Mouse (Mus musculus) kidney, adult 2 months (tissue): ENCODE results near the gene Sycp2l. TPM values are rescaled to one million over a fixed set of nuclear protein-coding genes. Genes with fewer than 3 reads are reported as not detected.
A peak's percentile ranks its signal among the peaks of the same experiment; 100 is the strongest.

Experiments
- DNase-seq: peaks from one replicate; pipeline ENCODE4 v3.0.0; 2021
- H3K27ac ChIP-seq: fragments of 200-500 bp; 2 replicates; pipeline ENCODE4 v1.5.1; 2012; ENCODE audit warnings: low read depth, low read length, control low read depth, inconsistent platforms; ENCODE audit not compliant: insufficient read depth
- H3K27me3 ChIP-seq: fragments of 200-500 bp; replicated peaks from 2 replicates; pipeline ENCODE4 v1.6.1; 2012; ENCODE audit warnings: mild to moderate bottlenecking, moderate library complexity, low read length, inconsistent platforms; ENCODE audit not compliant: control insufficient read depth, insufficient read depth
- H3K36me3 ChIP-seq: fragments of 200-500 bp; 2 replicates; pipeline ENCODE4 v1.6.1; 2012; ENCODE audit warnings: mild to moderate bottlenecking, moderate library complexity, low read length, inconsistent platforms; ENCODE audit not compliant: control insufficient read depth, insufficient read depth
- H3K4me1 ChIP-seq: fragments of 200-500 bp; 2 replicates; pipeline ENCODE4 v1.6.1; 2011; ENCODE audit warnings: low read length; ENCODE audit not compliant: control insufficient read depth, insufficient read depth
- H3K4me3 ChIP-seq: fragments of 200-500 bp; 2 replicates; pipeline ENCODE4 v1.5.1; 2011; ENCODE audit warnings: mild to moderate bottlenecking, low read depth, low read length, control low read depth; ENCODE audit not compliant: insufficient read depth
- CTCF ChIP-seq: fragments of 200-500 bp; conservative IDR thresholded peaks from 2 replicates; pipeline ENCODE4 v1.5.1; 2011; ENCODE audit warnings: low read depth, mild to moderate bottlenecking, control low read depth, low read length, moderate library complexity, mixed read lengths; ENCODE audit not compliant: insufficient read depth, insufficient read length
- POLR2A ChIP-seq: fragments of 200-500 bp; IDR thresholded peaks from one replicate; pipeline ENCODE4 v1.6.1; 2011; ENCODE audit warnings: low read depth, low read length, control low read depth
- WGBS: fragments of 180-500 bp; shearing (Covaris S2); methylation state at CpG from one replicate; pipeline ENCODE4 v1.1.7; 2018; 5-methylcytosine and 5-hydroxymethylcytosine counted together
- polyA plus RNA-seq: library from polyadenylated mRNA; depleted of rRNA; stranded (reverse); fragments of >200 nt; gene quantifications from 2 replicates; pipeline ENCODE4 v1.2.3, GENCODE M21; 2012; rRNA removed

Sycp2l gene
- polyA plus RNA-seq: not detected in 2 replicates

DNA sequence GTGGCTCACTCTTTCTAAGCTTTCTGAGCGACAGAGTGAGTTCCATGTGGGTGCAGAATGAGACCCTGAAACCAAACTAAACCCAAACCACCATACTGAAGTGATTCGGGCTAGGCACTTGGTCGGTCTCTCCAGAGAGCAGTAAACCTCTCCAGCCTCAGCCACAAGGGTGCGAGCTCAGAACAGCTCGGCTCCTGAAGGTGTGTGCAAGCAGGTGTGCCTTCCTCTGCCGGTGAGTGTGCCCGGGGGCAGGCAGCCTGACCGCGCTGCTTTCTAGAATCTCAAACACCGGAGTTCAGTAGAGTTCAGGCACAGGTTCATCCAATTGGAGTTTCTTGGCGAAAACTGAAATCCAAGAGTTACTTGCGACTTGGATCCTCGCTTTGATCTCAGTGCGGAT, at the start of gene Sycp2l:
Sycp2l (plus strand) TSS at position 368 of the 400 bp plus-strand sequence.
- Histone ChIP-seq H3K27ac (no peak within 1 kb of the TSS), H3K27me3 (no peaks in the 10 kb centered on the region; the same call in 1 of the 2 replicates), H3K4me3 (no peak within 1 kb of the TSS), H3K4me1 (no peaks in the 10 kb centered on the region), H3K36me3 (no peaks in the 10 kb centered on the region)
- TF ChIP-seq POLR2A (no peak), CTCF (no peak)
- WGBS: 21% methylated on average over 14 of the region's 14 CpGs
- no peak for DNase-seq

GRCm38 (mm10) chr13:41067618-41068017, 46.5 kb upstream of the Sycp2l start:
- Histone ChIP-seq H3K4me3 (no peak overlapping the region), H3K36me3 (no peaks in the 10 kb centered on the region), H3K27ac (no peak overlapping the region), H3K27me3 (no peaks in the 10 kb centered on the region), H3K4me1 (no peaks in the 10 kb centered on the region)
- WGBS: 94% methylated on average over 4 of the region's 4 CpGs
- no peak for DNase-seq
- no peak for TF ChIP-seq POLR2A
- TF ChIP-seq CTCF: no peak

DNA sequence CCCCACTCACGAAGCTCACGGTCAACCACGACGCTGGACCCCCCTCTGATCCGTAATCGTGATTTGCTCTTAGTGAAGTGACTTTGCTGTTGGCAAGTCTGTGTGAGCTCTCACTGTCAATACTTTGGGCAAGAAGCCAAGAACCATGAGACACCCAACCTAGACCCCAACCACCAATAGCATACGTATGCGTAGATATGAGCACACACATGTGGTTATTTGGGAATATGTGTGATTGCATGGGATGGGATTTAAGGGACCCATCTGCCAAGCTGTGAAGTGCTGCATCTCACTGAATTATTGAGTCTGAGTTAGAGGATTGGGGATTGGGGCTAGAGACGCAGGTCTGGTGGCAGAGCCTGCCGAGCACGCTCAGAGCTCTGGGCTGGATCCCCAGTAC, 42.5 kb upstream of the Sycp2l start:
- 91% methylated on average over 11 of the region's 11 CpGs for WGBS
- no peak overlapping the region for H3K4me3 ChIP-seq

GRCm38 (mm10) chr13:41073819-41074218, 40.3 kb upstream of the Sycp2l start:
- DNase-seq: no peak
- TF ChIP-seq POLR2A (no peak), CTCF (no peak)
- Histone ChIP-seq H3K36me3 (no peaks in the 10 kb centered on the region), H3K27me3 (no peaks in the 10 kb centered on the region), H3K4me3 (no peak overlapping the region), H3K4me1 (no peaks in the 10 kb centered on the region), H3K27ac (no peak overlapping the region)
- WGBS: 83% methylated on average over 5 of the region's 5 CpGs

More for the DNA sequence above, 42.5 kb upstream of the Sycp2l start:
- Histone ChIP-seq H3K4me1 (no peaks in the 10 kb centered on the region), H3K27ac (no peak overlapping the region), H3K36me3 (no peaks in the 10 kb centered on the region), H3K27me3 (no peaks in the 10 kb centered on the region)
- TF ChIP-seq POLR2A: no peak
- DNase-seq: no peak

- WGBS: 77% methylated on average over 9 of the region's 9 CpGs
- no peaks in the 10 kb centered on the region for H3K4me1 ChIP-seq
- DNase-seq: no peak
- no peaks in the 10 kb centered on the region for H3K36me3 ChIP-seq
- H3K27ac ChIP-seq: no peak overlapping the region
- H3K4me3 ChIP-seq: no peak overlapping the region
- H3K27me3 ChIP-seq: no peaks in the 10 kb centered on the region
- TF ChIP-seq CTCF (no peak), POLR2A (no peak)
Measured at GRCm38 (mm10) chr13:41077921-41078320, 36.2 kb upstream of the Sycp2l start.

- no peak overlapping the region for H3K27ac ChIP-seq
- H3K36me3 ChIP-seq: no peaks in the 10 kb centered on the region
- no peak for TF ChIP-seq POLR2A
- no peak for TF ChIP-seq CTCF
- H3K27me3 ChIP-seq: no peaks in the 10 kb centered on the region
- H3K4me3 ChIP-seq: no peak overlapping the region
- no peaks in the 10 kb centered on the region for H3K4me1 ChIP-seq
- DNase-seq: no peak
- WGBS: 12% methylated on average over 24 of the region's 24 CpGs
Measured at GRCm38 (mm10) chr13:41078690-41079420, 35.3 kb upstream of the Sycp2l start.

DNA sequence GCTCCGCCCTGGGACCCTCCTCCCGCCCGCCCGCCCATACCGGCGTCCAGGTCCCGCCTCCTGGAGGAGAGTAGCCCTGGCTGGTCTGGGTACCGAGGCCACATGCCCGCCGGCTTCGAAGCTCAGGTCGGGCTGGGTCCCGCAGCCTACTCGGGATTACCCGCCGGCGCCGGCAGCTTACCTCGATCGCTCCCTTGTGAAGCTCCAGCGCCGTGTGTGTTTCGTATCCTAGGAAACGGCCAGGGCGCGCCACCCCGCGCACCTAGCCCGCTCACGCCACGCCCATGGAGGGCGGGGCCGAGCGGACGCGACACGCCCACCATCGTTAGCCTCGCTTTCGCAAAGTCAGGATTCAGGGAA, 34.7 kb upstream of the Sycp2l start, which contains the start of gene Mak:
Mak (minus strand) TSS at position 286 of the 360 bp plus-strand sequence.
- H3K27me3 ChIP-seq: no peaks in the 10 kb centered on the region
- no peaks in the 10 kb centered on the region for H3K4me1 ChIP-seq
- H3K4me3 ChIP-seq: peak within 1 kb of the TSS; percentile 29; the same call in 1 of the 2 replicates
- peak; percentile 80 for DNase-seq
- TF ChIP-seq POLR2A (no peak), CTCF (no peak)
- WGBS: 2% methylated on average over 35 of the region's 40 CpGs
- no peaks in the 10 kb centered on the region for H3K36me3 ChIP-seq
- H3K27ac ChIP-seq: no peak within 1 kb of the TSS

GRCm38 (mm10) chr13:41079859-41080258, 34.2 kb upstream of the Sycp2l start:
- no peak overlapping the region for H3K4me3 ChIP-seq
- no peaks in the 10 kb centered on the region for H3K27me3 ChIP-seq
- WGBS: 56% methylated on average over 5 of the region's 5 CpGs

More at GRCm38 (mm10) chr13:41079859-41080258, 34.2 kb upstream of the Sycp2l start:
- no peaks in the 10 kb centered on the region for H3K36me3 ChIP-seq
- no peak for DNase-seq
- no peak overlapping the region for H3K27ac ChIP-seq
- no peaks in the 10 kb centered on the region for H3K4me1 ChIP-seq
- TF ChIP-seq CTCF (no peak), POLR2A (no peak)
